Mouse (Mus musculus): ENCODE data around the gene Ppp1r12a.

Ppp1r12a gene

GRCm38 (mm10) chr10:108162297-108163020, 466 bp downstream of the Ppp1r12a start:
- DNase-seq: peak; percentile 28 to 58

- no peak for DNase-seq
Observed at GRCm38 (mm10) chr10:108163021-108163410, 1.0 kb downstream of the Ppp1r12a start.

GRCm38 (mm10) chr10:108163451-108163850, 1.5 kb downstream of the Ppp1r12a start:
- no peak for DNase-seq

GRCm38 (mm10) chr10:108167823-108168222, 5.8 kb downstream of the Ppp1r12a start:
- no peak for DNase-seq

GRCm38 (mm10) chr10:108170818-108171217, 8.8 kb downstream of the Ppp1r12a start:
- no peak for DNase-seq

GRCm38 (mm10) chr10:108171637-108172036, 9.6 kb downstream of the Ppp1r12a start:
- DNase-seq: no peak

- DNase-seq: no peak
Observed at GRCm38 (mm10) chr10:108172817-108173563, 11.0 kb downstream of the Ppp1r12a start.

- DNase-seq: no peak
Observed at GRCm38 (mm10) chr10:108174107-108174506, 12.1 kb downstream of the Ppp1r12a start.

- DNase-seq: no peak
Observed at GRCm38 (mm10) chr10:108175885-108176284, 13.9 kb downstream of the Ppp1r12a start.

- DNase-seq: no peak
Observed at GRCm38 (mm10) chr10:108178285-108178848, 16.4 kb downstream of the Ppp1r12a start.

GRCm38 (mm10) chr10:108179404-108179803, 17.4 kb downstream of the Ppp1r12a start:
- DNase-seq: no peak

GRCm38 (mm10) chr10:108180313-108180712, 18.3 kb downstream of the Ppp1r12a start:
- no peak for DNase-seq

- no peak for DNase-seq
Observed at GRCm38 (mm10) chr10:108181893-108182292, 19.9 kb downstream of the Ppp1r12a start.

- no peak for DNase-seq
Observed at GRCm38 (mm10) chr10:108182386-108182785, 20.4 kb downstream of the Ppp1r12a start.

- DNase-seq: no peak
Observed at GRCm38 (mm10) chr10:108184763-108185162, 22.8 kb downstream of the Ppp1r12a start.

GRCm38 (mm10) chr10:108185265-108185664, 23.3 kb downstream of the Ppp1r12a start:
- no peak for DNase-seq

GRCm38 (mm10) chr10:108189303-108189702, 27.3 kb downstream of the Ppp1r12a start:
- no peak for DNase-seq

- DNase-seq: no peak
Observed at GRCm38 (mm10) chr10:108189986-108190385, 28.0 kb downstream of the Ppp1r12a start.

- no peak for DNase-seq
Observed at GRCm38 (mm10) chr10:108190626-108191025, 28.6 kb downstream of the Ppp1r12a start.

GRCm38 (mm10) chr10:108191381-108191787, 29.4 kb downstream of the Ppp1r12a start:
- no peak for DNase-seq

GRCm38 (mm10) chr10:108192306-108192705, 30.3 kb downstream of the Ppp1r12a start:
- no peak for DNase-seq

GRCm38 (mm10) chr10:108196124-108196523, 34.1 kb downstream of the Ppp1r12a start:
- no peak for DNase-seq

GRCm38 (mm10) chr10:108197498-108197897, 35.5 kb downstream of the Ppp1r12a start:
- DNase-seq: no peak

- no peak for DNase-seq
Observed at GRCm38 (mm10) chr10:108198945-108199344, 37.0 kb downstream of the Ppp1r12a start.

All from kidney, postnatal 25 days (tissue).